Mouse (Mus musculus): ENCODE data around the gene Vtcn1.

DNA sequence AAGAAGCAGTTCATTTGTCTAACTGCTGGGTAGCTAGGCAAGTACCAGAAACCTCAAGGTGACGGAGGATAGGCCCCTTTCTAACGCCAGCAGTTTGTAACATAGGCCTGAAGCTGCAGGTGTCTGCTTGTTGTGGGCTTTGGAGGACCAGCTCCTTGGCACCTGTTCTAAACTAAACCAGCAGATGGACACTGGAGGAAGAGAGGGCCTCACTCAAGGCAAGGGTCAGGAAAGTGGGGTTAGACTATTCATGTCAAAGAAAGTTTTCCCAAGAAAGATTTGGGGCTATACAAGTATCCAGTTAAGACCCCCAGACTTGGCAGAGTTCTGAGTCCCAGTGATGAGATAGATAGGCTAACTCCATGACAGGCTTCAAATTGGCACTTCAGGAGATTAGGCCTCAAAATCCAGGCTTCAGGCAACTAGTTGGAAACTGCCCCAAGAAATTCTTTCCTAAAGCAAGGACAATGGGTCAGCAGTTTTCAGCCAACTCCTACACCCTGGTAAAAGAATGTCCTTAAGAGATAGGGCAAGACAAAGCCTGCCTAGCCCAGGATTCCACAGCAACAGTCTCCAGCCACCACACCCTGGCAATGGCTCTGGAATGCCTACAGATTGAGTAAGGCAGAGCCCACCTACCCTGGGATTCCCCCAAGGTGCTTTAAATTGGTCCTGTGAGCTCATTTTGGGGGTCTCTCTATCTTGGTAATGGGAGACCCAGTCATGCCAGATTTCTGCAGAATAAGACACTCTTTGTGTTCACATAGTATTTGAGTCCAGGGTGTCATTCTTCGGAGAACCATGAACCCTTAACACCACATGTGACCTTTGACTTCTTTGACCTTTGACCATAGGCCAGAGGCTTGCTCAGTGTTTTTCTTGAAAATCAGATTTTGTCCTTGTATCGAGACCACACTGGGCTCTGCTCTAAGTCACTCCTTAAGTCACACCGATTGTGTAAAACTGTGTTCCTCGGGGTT lies 27.8 kb upstream of the Vtcn1 start:
- TF ChIP-seq POLR2A (IDR thresholded peaks at IDR 0.05; ENCODE audit: borderline replicate concordance, low read depth, low read length): no peak
- no peak for TF ChIP-seq CTCF (IDR thresholded peaks at IDR 0.05; ENCODE audit: low read depth, low read length)

Measured in bone marrow macrophage, adult 2 months (primary cell).